Mouse (Mus musculus) stomach, embryonic 14.5 days (tissue): ENCODE results near the gene Agpat4. TPM values are rescaled to one million over a fixed set of nuclear protein-coding genes. Genes with fewer than 3 reads are reported as not detected.
A peak's percentile ranks its signal among the peaks of the same experiment; 100 is the strongest.

ENCODE experiments used
- ATAC-seq: fragments of 200-750 bp; cut with Nextera tagmentation; 2 replicates; pipeline ENCODE4 v1.8.0; 2017; ENCODE audit warnings: low read depth, moderate TSS enrichment; ENCODE audit not compliant: insufficient number of reproducible peaks, insufficient read depth, low FRiP score
- H3K27ac ChIP-seq: fragments of 300-500 bp; sonication (generic); 2 replicates; pipeline ENCODE4 v1.5.1; 2014; ENCODE audit warnings: mild to moderate bottlenecking, low read length, moderate library complexity, mixed read lengths
- H3K27me3 ChIP-seq: fragments of 300-500 bp; sonication (generic); 2 replicates; pipeline ENCODE4 v1.6.1; 2014; ENCODE audit warnings: low read length, control low read depth, mixed read lengths; ENCODE audit not compliant: control insufficient read depth, insufficient read depth
- H3K36me3 ChIP-seq: fragments of 300-500 bp; sonication (generic); 2 replicates; pipeline ENCODE4 v1.6.1; 2014; ENCODE audit warnings: mild to moderate bottlenecking, control low read depth, low read length, moderate library complexity, mixed read lengths; ENCODE audit not compliant: control insufficient read depth, insufficient read depth
- H3K4me1 ChIP-seq: fragments of 300-500 bp; sonication (generic); 2 replicates; pipeline ENCODE4 v1.6.1; 2014; ENCODE audit warnings: low read length, control low read depth, mixed read lengths; ENCODE audit not compliant: control insufficient read depth, insufficient read depth
- H3K4me2 ChIP-seq: fragments of 300-500 bp; sonication (generic); replicated peaks from 2 replicates; pipeline ENCODE4 v1.6.1; 2014; ENCODE audit warnings: low read depth, low read length, control low read depth
- H3K4me3 ChIP-seq: fragments of 300-500 bp; sonication (generic); 2 replicates; pipeline ENCODE4 v1.5.1; 2014; ENCODE audit warnings: low read depth, low read length, control low read depth
- H3K9ac ChIP-seq: fragments of 300-500 bp; sonication (generic); replicated peaks from 2 replicates; pipeline ENCODE4 v1.6.1; 2014; ENCODE audit warnings: low read depth, mild to moderate bottlenecking, control low read depth, low read length, moderate library complexity, mixed read lengths
- H3K9me3 ChIP-seq: fragments of 300-500 bp; sonication (generic); 2 replicates; pipeline ENCODE4 v1.6.1; 2016; ENCODE audit warnings: low read depth, low read length, control low read depth; ENCODE audit not compliant: control insufficient read depth
- WGBS: fragments of 180-500 bp; shearing (Covaris S2); extraction: QIAGEN DNeasy Blood & Tissue Kit; methylation state at CpG from one replicate; pipeline ENCODE4 v1.1.7; 2014; 5-methylcytosine and 5-hydroxymethylcytosine counted together
- polyA plus RNA-seq: library from polyadenylated mRNA; unstranded; fragments of >200 nt; fragmentation: Nextera tagmentation; extraction: Ambion mirVana; gene quantifications from 2 replicates; pipeline ENCODE4 v1.2.1, GENCODE M21; 2014

Gene Agpat4
- polyA plus RNA-seq: 27.7 and 28.3 TPM in 2 replicates

GRCm38 (mm10) chr17:12118561-12118925 is at the start of gene Agpat4:
Agpat4 (plus strand) TSS chr17:12118704.
- Histone ChIP-seq H3K4me3 (peak within 1 kb of the TSS; percentile 55), H3K36me3 (no peaks in the 10 kb centered on the region), H3K27ac (peak within 1 kb of the TSS; percentile 81), H3K4me2 (peak within 1 kb of the TSS; percentile 83), H3K4me1 (peaks cover 15% of the 10 kb centered on the region; the same call in 1 of the 2 replicates), H3K9ac (peak within 1 kb of the TSS; percentile 67), H3K27me3 (no peaks in the 10 kb centered on the region), H3K9me3 (no peaks in the 10 kb centered on the region)
- peak; percentile 39 for ATAC-seq
- WGBS: 0% methylated on average over 13 of the region's 13 CpGs

GRCm38 (mm10) chr17:12076816-12077215 is 41.7 kb upstream of the Agpat4 start:
- Histone ChIP-seq H3K4me1 (peaks cover 5% of the 10 kb centered on the region; the same call in 1 of the 2 replicates), H3K36me3 (no peaks in the 10 kb centered on the region), H3K4me2 (no peak overlapping the region), H3K4me3 (no peak overlapping the region), H3K9ac (no peak overlapping the region), H3K27me3 (no peaks in the 10 kb centered on the region), H3K27ac (no peak overlapping the region), H3K9me3 (no peaks in the 10 kb centered on the region)
- ATAC-seq: no peak
- 78% methylated on average over 2 of the region's 2 CpGs for WGBS

GRCm38 (mm10) chr17:12080656-12081495 is 37.6 kb upstream of the Agpat4 start:
- no peak overlapping the region for H3K4me3 ChIP-seq
- peaks cover 5% of the 10 kb centered on the region; the same call in 1 of the 2 replicates for H3K4me1 ChIP-seq
- H3K36me3 ChIP-seq: no peaks in the 10 kb centered on the region
- no peak for ATAC-seq
- no peak overlapping the region for H3K27ac ChIP-seq
- H3K9me3 ChIP-seq: no peaks in the 10 kb centered on the region
- H3K4me2 ChIP-seq: no peak overlapping the region
- no peaks in the 10 kb centered on the region for H3K27me3 ChIP-seq
- H3K9ac ChIP-seq: no peak overlapping the region
- WGBS: 40% methylated on average over 20 of the region's 20 CpGs

- no peak overlapping the region for H3K4me3 ChIP-seq
- no peaks in the 10 kb centered on the region for H3K27me3 ChIP-seq
- no peak overlapping the region for H3K4me2 ChIP-seq
- H3K4me1 ChIP-seq: peaks cover 5% of the 10 kb centered on the region; the same call in 1 of the 2 replicates
- H3K9me3 ChIP-seq: no peaks in the 10 kb centered on the region
- no peak overlapping the region for H3K27ac ChIP-seq
- no peak for ATAC-seq
- no peaks in the 10 kb centered on the region for H3K36me3 ChIP-seq
- 90% methylated on average over 5 of the region's 5 CpGs for WGBS
- H3K9ac ChIP-seq: no peak overlapping the region
These were observed 36.3 kb upstream of the Agpat4 start for GRCm38 (mm10) chr17:12082201-12082600.

- no peaks in the 10 kb centered on the region for H3K9me3 ChIP-seq
- H3K36me3 ChIP-seq: no peaks in the 10 kb centered on the region
- no peak overlapping the region for H3K27ac ChIP-seq
- no peaks in the 10 kb centered on the region for H3K4me1 ChIP-seq
- H3K27me3 ChIP-seq: no peaks in the 10 kb centered on the region
- WGBS: 71% methylated on average over 5 of the region's 5 CpGs
- H3K4me3 ChIP-seq: no peak overlapping the region
- H3K4me2 ChIP-seq: no peak overlapping the region
- H3K9ac ChIP-seq: no peak overlapping the region
- no peak for ATAC-seq
These were observed 28.1 kb upstream of the Agpat4 start for GRCm38 (mm10) chr17:12090261-12090927.

- no peak overlapping the region for H3K9ac ChIP-seq
- H3K27me3 ChIP-seq: no peaks in the 10 kb centered on the region
- H3K4me1 ChIP-seq: no peaks in the 10 kb centered on the region
- H3K36me3 ChIP-seq: no peaks in the 10 kb centered on the region
- no peak for ATAC-seq
- H3K4me2 ChIP-seq: no peak overlapping the region
- H3K4me3 ChIP-seq: no peak overlapping the region
- H3K9me3 ChIP-seq: no peaks in the 10 kb centered on the region
- WGBS: 79% methylated on average over 6 of the region's 6 CpGs
- H3K27ac ChIP-seq: no peak overlapping the region
These were observed 25.5 kb upstream of the Agpat4 start for GRCm38 (mm10) chr17:12092901-12093564.

- Histone ChIP-seq H3K9me3 (no peaks in the 10 kb centered on the region), H3K36me3 (no peaks in the 10 kb centered on the region), H3K4me3 (no peak overlapping the region), H3K9ac (no peak overlapping the region), H3K27me3 (no peaks in the 10 kb centered on the region), H3K4me2 (no peak overlapping the region), H3K4me1 (no peaks in the 10 kb centered on the region), H3K27ac (no peak overlapping the region)
- ATAC-seq: no peak
- 100% methylated on average over 1 of the region's 1 CpGs for WGBS
These were observed 24.5 kb upstream of the Agpat4 start for GRCm38 (mm10) chr17:12094016-12094415.

- ATAC-seq: 0 out of 2 replicates have a peak, but pooled peaks have one; percentile 46
- 81% methylated on average over 9 of the region's 9 CpGs for WGBS
- H3K9me3 ChIP-seq: no peaks in the 10 kb centered on the region
- H3K4me1 ChIP-seq: no peaks in the 10 kb centered on the region
- H3K9ac ChIP-seq: no peak overlapping the region
- no peaks in the 10 kb centered on the region for H3K36me3 ChIP-seq
- no peak overlapping the region for H3K4me3 ChIP-seq
- H3K4me2 ChIP-seq: no peak overlapping the region
- no peaks in the 10 kb centered on the region for H3K27me3 ChIP-seq
- no peak overlapping the region for H3K27ac ChIP-seq
These were observed 23.5 kb upstream of the Agpat4 start for GRCm38 (mm10) chr17:12094827-12095590.
